Mouse (Mus musculus) right cerebral cortex, postnatal 14 days (tissue): ENCODE results near the gene Dnm3.
"Not testable (repeated sequence)": the region's sequence is repeated elsewhere in the genome, so short reads cannot be mapped to it uniquely, and the experiment has no call there.

Source experiments
- DNase-seq: peaks from one replicate; pipeline ENCODE4 v3.0.0; 2022

Dnm3 gene

DNA sequence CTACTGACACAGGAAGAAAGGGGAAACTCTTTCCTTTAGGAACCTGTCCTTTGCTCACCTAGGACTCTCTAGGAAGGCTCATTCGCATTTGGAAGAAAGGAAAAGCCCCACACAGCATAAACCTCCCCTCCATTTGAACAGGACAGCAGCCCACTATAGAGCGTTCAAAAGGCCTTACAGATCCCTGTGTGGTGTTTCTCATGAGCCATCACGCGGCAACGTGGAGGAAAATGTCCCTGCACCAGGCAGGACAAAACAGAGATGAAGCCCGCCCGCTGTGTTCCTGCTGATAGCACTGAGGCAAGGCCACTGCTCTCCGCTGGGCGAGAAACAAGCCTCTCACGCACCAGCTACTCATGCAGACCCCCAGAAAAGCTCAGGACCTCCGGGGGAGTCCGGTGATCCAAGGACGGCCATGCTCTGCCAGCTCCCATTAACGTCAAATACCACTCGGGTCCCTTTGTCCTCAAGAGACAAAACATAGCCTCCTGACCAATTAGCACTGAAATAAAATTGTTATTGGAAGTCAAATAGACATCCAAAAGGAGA lies 51.8 kb downstream of the Dnm3 start:
- no peak for DNase-seq

GRCm38 (mm10) chr1:162422826-162423225 lies 55.0 kb downstream of the Dnm3 start:
- DNase-seq = no peak

- DNase-seq = no peak
These were observed 64.0 kb downstream of the Dnm3 start for GRCm38 (mm10) chr1:162413791-162414190.

DNA sequence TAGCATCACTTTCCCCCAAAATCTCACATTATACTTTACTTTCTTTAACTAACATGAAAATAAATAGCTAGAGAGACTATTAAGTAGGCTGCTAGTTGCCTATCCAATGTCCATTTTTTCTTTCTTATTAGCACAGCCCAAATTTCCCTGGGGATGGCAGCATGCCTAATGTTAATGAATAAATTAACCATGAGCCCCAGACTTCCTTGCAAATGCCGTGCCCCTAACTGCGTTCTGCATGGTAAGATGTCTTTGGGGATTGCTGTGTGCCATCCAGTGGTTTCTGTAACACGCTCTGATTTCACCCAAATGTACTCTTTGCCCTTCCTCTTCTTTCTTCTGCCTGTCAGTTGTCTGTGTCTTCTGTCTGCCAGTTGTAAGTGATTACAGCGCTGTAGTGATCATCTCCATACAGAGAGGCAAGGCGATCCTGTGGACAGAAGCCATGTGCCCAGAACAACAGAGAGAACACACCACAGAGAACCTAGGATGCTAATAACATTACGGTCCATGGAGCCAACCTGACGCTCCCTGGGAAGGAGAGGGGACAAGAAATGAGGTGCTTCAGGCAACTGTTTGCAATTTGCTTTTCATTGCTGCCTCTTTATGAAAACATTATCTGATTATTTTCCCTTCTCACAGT lies 64.9 kb downstream of the Dnm3 start:
- no peak for DNase-seq

DNA sequence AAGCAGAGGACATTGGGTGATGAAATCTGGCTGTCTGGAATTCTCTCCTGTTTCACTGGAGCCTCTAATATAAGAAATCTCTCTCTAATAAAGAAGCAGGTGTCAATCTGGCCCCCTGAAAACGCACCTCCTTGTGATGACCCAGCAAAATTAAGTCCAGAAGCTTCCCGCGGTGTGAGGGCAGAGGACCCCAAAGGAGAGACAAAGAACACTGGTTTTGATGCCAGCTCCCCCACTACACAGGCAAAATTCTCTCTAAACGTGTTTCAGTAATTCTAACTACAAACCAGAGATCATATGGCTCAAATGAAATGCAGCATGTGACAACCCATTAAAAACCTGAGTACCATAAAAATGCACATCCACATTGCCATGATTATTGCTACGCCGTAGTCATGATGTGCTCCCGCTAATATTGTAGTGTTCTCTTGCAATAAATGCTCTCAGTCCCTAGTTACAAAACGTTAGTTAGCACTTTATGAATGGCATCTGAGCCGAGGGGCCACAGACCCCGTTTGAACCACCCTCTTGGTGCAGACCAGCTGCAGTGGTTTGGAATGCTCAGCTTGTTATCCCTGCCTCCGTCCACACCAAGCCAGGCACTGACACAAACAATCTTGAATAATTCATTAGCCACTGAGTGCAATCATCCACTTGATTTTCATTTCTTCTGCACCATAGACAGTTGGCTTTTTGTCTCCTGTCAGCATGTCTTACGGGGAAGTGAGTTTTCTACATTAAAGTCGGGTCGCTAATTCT lies 67.4 kb downstream of the Dnm3 start:
- no peak for DNase-seq

- no peak for DNase-seq
These were observed 83.3 kb downstream of the Dnm3 start for GRCm38 (mm10) chr1:162394549-162394948.

DNA sequence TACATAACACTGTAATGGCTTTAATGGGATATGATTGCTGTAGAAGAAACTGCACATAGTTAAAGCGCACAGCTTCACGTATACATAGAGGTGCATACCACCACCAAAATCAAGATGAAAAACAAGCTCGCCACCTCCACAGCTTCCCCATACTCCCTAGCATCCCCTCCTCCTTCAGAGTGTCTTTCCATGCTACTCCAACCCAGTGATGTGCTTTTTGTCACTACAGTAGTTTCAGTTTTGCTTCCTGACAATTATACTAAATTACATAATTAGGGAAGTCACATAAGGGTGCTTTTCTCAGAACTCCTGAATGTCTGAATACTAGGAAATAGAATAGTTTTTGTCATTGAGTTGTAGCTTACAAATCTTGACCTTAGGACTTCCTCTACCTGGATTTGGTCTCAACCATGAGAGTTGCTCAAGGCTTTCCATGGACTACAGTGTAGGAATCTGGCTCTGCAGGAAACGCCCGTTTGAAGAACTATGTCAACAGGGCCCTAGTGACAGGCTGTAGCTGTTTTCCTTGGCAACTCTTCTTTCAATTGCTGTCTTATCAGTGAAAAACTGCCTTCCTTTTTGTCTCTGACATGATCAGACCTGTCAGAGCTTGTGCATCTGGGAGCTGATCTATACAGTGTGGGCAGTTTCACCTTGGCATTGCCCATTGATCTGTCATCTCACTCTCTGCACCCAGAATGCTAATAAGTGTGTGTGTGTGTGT lies 89.2 kb downstream of the Dnm3 start:
- no peak for DNase-seq

DNA sequence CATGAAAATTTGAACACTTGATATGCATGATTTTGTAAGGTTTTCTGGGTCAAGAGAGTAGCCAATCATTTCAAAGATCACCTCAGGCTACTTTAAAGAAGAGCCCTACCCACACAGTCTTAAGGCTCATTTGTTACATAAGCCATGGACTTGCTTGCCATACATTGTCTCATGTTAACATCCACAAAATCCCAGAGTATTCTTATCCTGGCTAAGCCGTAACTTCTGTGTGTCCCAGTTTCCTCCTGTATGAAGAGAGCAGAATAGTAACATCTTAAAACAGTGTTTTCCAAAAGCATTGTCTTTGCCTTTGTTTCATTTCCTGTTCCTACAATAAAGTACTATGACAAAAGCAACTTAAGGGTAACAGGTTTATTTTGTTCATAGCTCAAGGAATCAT lies 104.8 kb downstream of the Dnm3 start:
- DNase-seq = not testable (repeated sequence)

DNA sequence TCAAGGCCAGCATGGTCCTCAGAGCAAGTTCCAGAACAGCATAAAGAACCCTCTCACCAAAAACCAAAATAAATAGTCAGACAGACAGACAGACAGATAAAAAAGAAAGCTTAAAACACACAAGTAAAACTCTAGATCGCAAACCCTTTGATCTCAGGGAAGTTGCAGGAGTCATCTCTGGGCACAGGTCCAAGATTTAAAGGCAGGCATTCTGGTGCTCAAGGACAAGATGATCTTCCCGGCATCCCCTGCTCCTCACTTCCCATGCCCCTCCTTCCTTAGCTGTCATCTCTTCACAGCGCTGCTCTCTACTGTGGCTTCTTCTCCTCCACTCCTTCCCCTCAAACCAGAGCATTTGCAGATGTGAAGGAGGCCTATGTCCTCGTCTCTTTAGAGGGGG lies 108.1 kb downstream of the Dnm3 start:
- no peak for DNase-seq

DNA sequence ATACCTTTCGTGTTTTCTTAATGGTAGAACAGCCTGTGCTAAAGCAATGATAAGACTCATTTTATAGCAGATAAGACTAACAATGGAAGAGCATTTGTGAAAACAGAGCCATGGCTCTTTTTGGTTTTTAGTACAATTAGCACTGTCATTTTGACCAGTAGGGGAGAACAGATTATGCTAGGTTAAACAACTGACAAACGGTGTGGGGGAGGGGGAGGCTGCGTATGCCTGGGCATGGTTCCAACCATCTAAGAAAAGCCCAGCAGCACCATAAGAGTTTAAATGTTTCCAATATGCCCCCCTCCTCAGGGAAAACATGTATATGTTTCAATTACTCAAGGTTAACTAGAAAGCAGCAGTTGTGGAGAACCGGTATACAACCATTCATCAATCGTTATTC lies 115.9 kb downstream of the Dnm3 start:
- DNase-seq = peak; percentile 51

DNA sequence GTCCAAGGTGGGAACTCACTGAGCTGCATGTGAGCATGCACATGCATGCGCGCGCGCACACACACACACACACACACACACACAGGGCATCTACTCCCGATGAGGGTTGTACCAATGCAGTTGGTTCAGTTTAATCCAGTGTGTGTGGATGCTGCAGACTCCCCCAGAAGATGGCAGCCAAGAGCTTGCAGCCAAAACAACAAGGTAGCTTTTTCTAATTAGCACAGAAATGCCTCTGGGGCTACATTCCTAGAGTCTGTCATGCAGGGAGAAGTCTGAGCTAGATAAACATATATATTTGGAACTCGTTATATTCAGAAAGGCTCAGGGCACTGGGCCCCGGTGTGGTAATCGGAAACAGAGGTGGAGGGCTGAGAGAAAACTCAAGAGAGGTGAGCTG lies 118.6 kb downstream of the Dnm3 start:
- DNase-seq = peak; percentile 43

GRCm38 (mm10) chr1:162358036-162358435 lies 119.8 kb downstream of the Dnm3 start:
- DNase-seq = no peak

GRCm38 (mm10) chr1:162356481-162356880 lies 121.4 kb downstream of the Dnm3 start:
- DNase-seq = no peak

DNA sequence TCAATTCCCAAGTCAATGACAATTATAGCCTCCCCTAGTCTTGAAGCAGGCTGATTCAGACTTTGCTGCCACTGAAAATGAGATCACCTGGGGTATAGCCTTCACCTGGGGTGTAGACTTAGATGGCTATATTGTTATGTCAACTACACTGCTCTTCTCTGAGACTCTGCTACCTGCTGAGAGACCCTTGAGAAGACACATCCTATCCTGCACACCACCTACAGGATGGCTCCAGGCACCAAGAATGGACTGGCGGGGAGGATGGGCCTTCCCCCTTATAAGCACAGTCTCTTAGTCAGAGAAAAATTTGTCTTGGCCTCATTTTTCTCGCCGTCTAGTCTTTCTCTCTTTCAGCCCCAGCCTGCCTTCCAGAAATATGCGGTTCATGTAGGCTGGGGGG lies 123.1 kb downstream of the Dnm3 start:
- DNase-seq = no peak

GRCm38 (mm10) chr1:162353831-162354230 lies 124.0 kb downstream of the Dnm3 start:
- no peak for DNase-seq

DNA sequence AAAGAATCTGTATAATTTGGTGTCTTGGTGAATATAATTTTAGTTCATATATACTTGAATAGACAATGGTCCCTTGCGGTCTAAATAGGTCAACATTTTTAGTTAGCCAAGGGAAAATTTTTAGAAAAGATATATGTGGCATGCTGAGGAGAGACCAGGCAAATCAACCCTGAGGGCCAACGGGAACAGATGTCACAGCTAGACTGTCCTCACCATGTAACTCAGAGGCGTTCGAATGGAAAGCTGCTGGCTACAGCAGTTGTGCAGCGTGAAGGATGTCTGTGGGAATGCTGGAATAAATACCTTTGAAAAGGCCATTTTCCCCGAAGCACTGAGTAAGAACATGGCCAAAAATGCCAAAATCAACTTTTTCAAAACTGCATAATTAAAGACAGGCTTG lies 128.5 kb downstream of the Dnm3 start:
- no peak for DNase-seq

DNA sequence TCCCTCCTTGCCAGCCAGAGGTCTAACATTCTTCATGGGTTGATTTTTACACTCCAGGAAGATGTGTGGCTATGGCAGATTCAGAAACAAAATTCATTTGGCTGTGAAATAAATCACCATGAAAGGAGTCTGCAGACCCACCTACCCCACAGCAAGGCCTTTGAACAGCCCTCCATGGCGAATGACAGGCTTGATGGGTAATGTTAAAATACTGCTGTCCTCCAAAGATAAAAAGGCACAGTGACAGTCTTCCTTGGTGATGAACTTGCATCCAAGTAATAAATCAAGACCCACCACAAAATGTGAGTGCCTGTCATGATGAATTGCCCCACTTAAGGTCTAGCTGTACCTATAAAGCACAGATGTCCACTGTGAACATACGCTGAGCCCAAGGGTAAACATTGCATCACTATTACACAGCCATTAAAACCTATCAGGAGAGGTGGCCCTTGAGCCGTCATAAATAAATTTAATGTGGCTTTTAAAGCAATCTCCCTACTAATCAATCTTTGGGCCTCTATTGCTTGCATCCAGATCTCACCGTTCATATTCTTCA lies 131.3 kb downstream of the Dnm3 start:
- DNase-seq = no peak

DNA sequence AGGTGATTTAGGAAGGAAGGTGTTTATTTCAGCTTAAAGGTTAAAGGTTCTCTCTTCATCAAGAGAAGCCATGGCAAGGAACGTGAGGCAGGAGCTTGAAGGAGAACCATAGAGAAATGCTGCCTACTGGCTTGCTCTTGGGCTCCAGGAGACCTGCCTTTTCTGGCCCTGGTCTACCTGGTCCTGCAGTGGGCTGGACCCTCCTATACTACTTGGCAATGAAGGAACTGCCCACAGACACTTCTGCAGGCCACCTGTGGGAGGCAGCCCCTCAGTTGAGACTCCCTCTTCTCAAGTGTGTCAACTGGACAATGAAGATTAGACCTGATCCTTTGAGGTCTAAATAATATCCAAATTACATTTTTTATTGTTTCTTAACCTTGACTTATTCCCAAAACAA lies 140.7 kb downstream of the Dnm3 start:
- no peak for DNase-seq

DNA sequence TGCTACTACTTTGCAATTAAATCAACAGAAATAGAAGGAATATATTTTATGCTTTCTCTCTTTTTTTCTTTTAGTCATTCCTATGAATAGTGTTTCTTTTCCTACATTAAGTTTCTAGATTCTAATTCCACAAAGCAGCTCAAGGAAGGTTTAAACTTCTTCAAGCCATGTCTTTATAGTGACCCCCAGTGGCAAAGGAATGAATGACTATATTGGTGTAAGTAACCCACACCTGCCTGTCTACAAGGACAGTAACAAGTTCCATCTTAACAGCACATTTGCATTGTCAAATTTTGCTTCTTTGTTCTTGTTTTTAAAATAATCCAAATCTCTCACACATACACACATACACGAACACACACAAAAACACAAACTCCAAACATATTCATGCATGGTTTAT lies 141.2 kb downstream of the Dnm3 start:
- no peak for DNase-seq

- DNase-seq = no peak
These were observed 141.6 kb downstream of the Dnm3 start for GRCm38 (mm10) chr1:162336224-162336623.

DNA sequence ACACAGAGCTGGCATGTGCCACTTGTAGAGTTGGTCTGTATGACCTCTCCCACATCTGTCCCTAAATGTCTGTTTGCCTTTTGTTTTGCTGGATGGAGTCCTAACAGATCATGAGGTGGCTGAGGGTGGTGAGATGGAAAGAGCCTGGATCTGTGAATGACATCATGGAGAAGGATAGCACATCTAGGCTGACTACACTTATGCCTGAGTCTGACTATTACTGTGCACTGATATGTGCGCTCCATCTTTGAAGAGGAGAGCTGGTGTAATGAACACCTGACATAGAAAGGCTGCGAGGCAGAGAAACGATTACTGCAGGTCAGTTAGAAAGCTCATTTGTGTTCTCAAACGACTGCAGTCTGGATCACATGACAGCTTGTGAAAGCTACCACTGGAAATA lies 149.2 kb downstream of the Dnm3 start:
- DNase-seq = no peak

DNA sequence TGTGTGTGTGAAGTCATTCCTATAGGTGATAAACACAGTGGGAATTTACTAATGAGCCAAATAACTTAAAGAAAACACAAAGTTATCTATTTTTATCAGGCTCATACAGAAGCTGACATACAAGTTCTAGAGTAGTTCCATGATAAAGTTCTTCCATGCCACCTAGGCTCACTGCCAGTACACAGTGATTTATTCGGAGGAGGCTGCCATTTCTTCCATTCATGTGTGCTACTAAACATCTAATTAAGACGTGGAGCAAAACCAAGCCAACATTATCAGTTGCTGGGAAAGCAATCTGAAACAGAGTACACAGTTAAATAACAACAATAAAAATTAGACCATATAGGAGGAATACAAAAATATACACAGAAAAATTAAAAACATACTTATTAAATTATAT lies 150.2 kb downstream of the Dnm3 start:
- DNase-seq = no peak

DNA sequence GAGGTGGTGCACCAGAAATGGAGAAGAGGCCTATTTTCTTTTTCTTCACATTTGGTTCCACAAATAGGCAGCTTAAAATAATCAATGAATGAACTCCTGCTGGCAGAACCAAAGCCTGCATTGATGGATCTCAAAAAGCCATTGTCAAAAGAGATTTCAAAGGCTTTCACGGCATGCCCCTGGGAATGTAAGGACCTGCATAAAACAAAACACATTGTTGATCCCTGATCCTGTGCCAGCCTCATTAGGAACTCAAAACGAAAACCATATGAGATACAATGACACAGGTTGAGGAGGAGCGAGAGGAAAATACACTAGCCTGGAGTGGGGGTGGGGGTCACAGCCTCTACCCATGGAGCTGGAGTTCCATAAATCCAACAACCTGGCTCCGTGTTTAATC lies 153.4 kb downstream of the Dnm3 start:
- DNase-seq = no peak

DNA sequence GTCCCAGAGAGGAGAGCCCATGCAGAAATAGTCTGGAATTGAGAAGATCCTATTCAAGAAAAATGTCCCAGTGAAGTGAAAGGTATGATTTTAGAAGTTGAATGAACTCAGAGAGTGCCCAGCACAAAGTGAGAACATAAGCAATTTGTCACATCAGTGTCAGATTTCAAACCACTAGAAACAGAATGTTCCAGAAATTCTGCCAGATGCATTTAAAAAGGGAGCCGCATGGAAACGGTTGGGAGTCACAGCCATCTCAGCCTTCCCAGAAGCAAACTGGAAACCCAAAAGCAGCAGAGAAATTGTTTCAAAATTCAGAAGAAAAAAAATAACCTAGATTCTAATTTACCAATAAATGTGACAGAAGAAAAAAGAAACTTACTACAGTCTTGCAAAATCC lies 154.7 kb downstream of the Dnm3 start:
- DNase-seq = no peak
